22 mouse cellular contexts compared by ENCODE assay signal in the genomic region with DNA sequence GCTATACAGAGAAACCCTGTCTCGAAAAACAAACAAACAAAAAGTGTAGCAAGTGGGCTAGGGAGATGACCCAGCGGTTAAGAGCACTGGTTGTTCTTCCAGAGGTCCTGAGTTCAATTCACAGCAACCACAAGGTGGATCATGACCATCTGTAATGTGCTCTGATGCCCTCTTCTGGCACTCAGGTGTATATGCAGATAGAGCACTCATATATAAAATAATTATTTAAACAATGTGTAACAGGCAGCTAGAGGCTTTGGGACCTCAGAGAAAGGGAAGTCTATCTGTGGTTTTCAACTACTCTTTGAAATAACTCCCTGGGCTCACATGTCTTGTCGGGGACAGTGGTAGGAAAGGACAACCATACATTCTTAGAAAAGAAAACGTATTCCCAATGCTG. TPM values are rescaled to one million over a fixed set of nuclear protein-coding genes. Genes with fewer than 3 reads are reported as not detected.
A peak's percentile ranks its signal among the peaks of the same experiment; 100 is the strongest.
DNase-seq lines count a peak whose midpoint lies in the region; ATAC-seq and TF ChIP-seq lines count a peak whose summit lies in the region.
"Had no signal": no experiment of that assay in that cellular context is flagged by ENCODE, and none has a peak within 500 bp of the region (broad histone marks: within the 10 kb centered on the region; RNA-seq: fewer than 3 reads in every experiment).

No protein-coding gene starts in this region.

- H3K4me1 ChIP-seq in hindbrain, postnatal 0 days (ENCODE audit: insufficient read depth, low read length) = no peaks in the 10 kb centered on the region
- no peaks in the 10 kb centered on the region for H3K4me1 ChIP-seq in hindbrain, embryonic 14.5 days (replicated peaks; ENCODE audit: control insufficient read depth, insufficient read depth, low read length)
- no peaks in the 10 kb centered on the region for H3K4me1 ChIP-seq in lung, embryonic 14.5 days (ENCODE audit: insufficient read depth)
- H3K4me1 ChIP-seq: stomach, embryonic 15.5 days had no signal

- no peak overlapping the region for H3K27ac ChIP-seq in hindbrain, postnatal 0 days
- no peak overlapping the region for H3K27ac ChIP-seq in hindbrain, embryonic 14.5 days
- no peak overlapping the region for H3K27ac ChIP-seq in lung, embryonic 14.5 days (ENCODE audit: low read depth)
- H3K27ac ChIP-seq: embryonic facial prominence, embryonic 13.5 days; heart, embryonic 10.5 days; hindbrain, embryonic 13.5 days; limb, embryonic 12.5 days; stomach, embryonic 15.5 days had no signal

- no peak for ATAC-seq in hindbrain, postnatal 0 days
- ATAC-seq in hindbrain, embryonic 14.5 days (ENCODE audit: low FRiP score) = no peak
- ATAC-seq in lung, embryonic 14.5 days (ENCODE audit: insufficient read depth) = no peak
- ATAC-seq: activated CD4-positive, CD25-positive, alpha-beta regulatory T cell, adult 4 months; forebrain, embryonic 16.5 days had no signal

- H3K9me3 ChIP-seq in hindbrain, postnatal 0 days (ENCODE audit: low read length) = no peaks in the 10 kb centered on the region
- no peaks in the 10 kb centered on the region for H3K9me3 ChIP-seq in hindbrain, embryonic 14.5 days (ENCODE audit: control insufficient read depth, low read length)
- no peaks in the 10 kb centered on the region for H3K9me3 ChIP-seq in lung, embryonic 14.5 days (ENCODE audit: low read depth, low read length)
- H3K9me3 ChIP-seq: embryonic facial prominence, embryonic 13.5 days; heart, embryonic 10.5 days; hindbrain, embryonic 13.5 days; limb, embryonic 12.5 days; stomach, embryonic 15.5 days had no signal

- TF ChIP-seq CTCF in hindbrain, postnatal 0 days (IDR thresholded peaks at IDR 0.05; ENCODE audit: low read depth) = peak; percentile 26
- peak; percentile 19; the same call in 1 of the 2 replicates for TF ChIP-seq CTCF in lung, embryonic 14.5 days (IDR thresholded peaks at IDR 0.05; ENCODE audit: low read depth)

- H3K4me2 ChIP-seq in hindbrain, postnatal 0 days (ENCODE audit: low read depth, low read length) = no peak overlapping the region
- H3K4me2 ChIP-seq in hindbrain, embryonic 14.5 days (replicated peaks) = no peak overlapping the region
- no peak overlapping the region for H3K4me2 ChIP-seq in lung, embryonic 14.5 days
- H3K4me2 ChIP-seq: embryonic facial prominence, embryonic 13.5 days; hindbrain, embryonic 13.5 days; limb, embryonic 12.5 days; stomach, embryonic 15.5 days had no signal

- no peak overlapping the region for H3K9ac ChIP-seq in hindbrain, postnatal 0 days (replicated peaks; ENCODE audit: low read length)
- no peak overlapping the region for H3K9ac ChIP-seq in hindbrain, embryonic 14.5 days
- no peak overlapping the region for H3K9ac ChIP-seq in lung, embryonic 14.5 days
- H3K9ac ChIP-seq: embryonic facial prominence, embryonic 13.5 days; hindbrain, embryonic 13.5 days; limb, embryonic 12.5 days; stomach, embryonic 15.5 days had no signal

- 86% methylated on average over 4 of the region's 4 CpGs for WGBS in hindbrain, postnatal 0 days
- 83% methylated on average over 4 of the region's 4 CpGs for WGBS in hindbrain, embryonic 14.5 days
- 83% methylated on average over 4 of the region's 4 CpGs for WGBS in lung, embryonic 14.5 days

- no peak overlapping the region for H3K4me3 ChIP-seq in hindbrain, postnatal 0 days (ENCODE audit: low read length)
- no peak overlapping the region for H3K4me3 ChIP-seq in hindbrain, embryonic 14.5 days (replicated peaks; ENCODE audit: low read length)
- H3K4me3 ChIP-seq in lung, embryonic 14.5 days (ENCODE audit: low read depth, low read length) = no peak overlapping the region
- H3K4me3 ChIP-seq: embryonic facial prominence, embryonic 13.5 days; heart, embryonic 10.5 days; hindbrain, embryonic 13.5 days; limb, embryonic 12.5 days; stomach, embryonic 15.5 days had no signal

- no peaks in the 10 kb centered on the region for H3K27me3 ChIP-seq in hindbrain, postnatal 0 days (ENCODE audit: insufficient read depth, low read length)
- H3K27me3 ChIP-seq in hindbrain, embryonic 14.5 days (ENCODE audit: control insufficient read depth, insufficient read depth, low read length) = no peaks in the 10 kb centered on the region
- no peaks in the 10 kb centered on the region for H3K27me3 ChIP-seq in lung, embryonic 14.5 days (ENCODE audit: insufficient read depth, low read length)
- H3K27me3 ChIP-seq in splenic B cell, adult 2 months (ENCODE audit: control insufficient read depth, insufficient read depth, low read length, poor library complexity, severe bottlenecking) = no peaks in the 10 kb centered on the region
- H3K27me3 ChIP-seq: embryonic facial prominence, embryonic 13.5 days; hindbrain, embryonic 13.5 days; limb, embryonic 12.5 days; stomach, embryonic 15.5 days had no signal

- DNase-seq in hindbrain, postnatal 0 days (ENCODE audit: low spot score) = no peak
- no peak for DNase-seq in hindbrain, embryonic 14.5 days (ENCODE audit: low spot score)
- no peak for DNase-seq in lung, embryonic 14.5 days
- DNase-seq in lung, postnatal 10 days = no peak
- DNase-seq in R1 (ENCODE audit: low read depth, low spot score) = peak; percentile 58
- DNase-seq in splenic B cell, adult 2 months (ENCODE audit: low read depth, low spot score) = peak; percentile 24
- no peak for DNase-seq in thymus, postnatal 4 days
- DNase-seq in lung, adult 18-20 months = no peak
- DNase-seq: adrenal gland, postnatal 36 days; cerebellum, adult 8-10 months; gastrocnemius, postnatal 10 days; heart, postnatal 14 days; kidney, adult 9 months; midbrain, embryonic 14.5 days; right cerebral cortex, adult 18-20 months had no signal

- no peaks in the 10 kb centered on the region for H3K36me3 ChIP-seq in hindbrain, postnatal 0 days (ENCODE audit: insufficient read depth, low read length)
- H3K36me3 ChIP-seq in hindbrain, embryonic 14.5 days (replicated peaks; ENCODE audit: control insufficient read depth, insufficient read depth) = no peaks in the 10 kb centered on the region
- H3K36me3 ChIP-seq in lung, embryonic 14.5 days (ENCODE audit: insufficient read depth) = peaks cover 6% of the 10 kb centered on the region; the same call in 1 of the 2 replicates
- no peaks in the 10 kb centered on the region for H3K36me3 ChIP-seq in splenic B cell, adult 2 months (ENCODE audit: control insufficient read depth, insufficient read depth, low read length, poor library complexity, severe bottlenecking)
- H3K36me3 ChIP-seq: heart, embryonic 10.5 days; hindbrain, embryonic 13.5 days; stomach, embryonic 15.5 days had no signal

RNA-seq across cellular contexts. Expression of a gene that starts 15.1 kb away (rescaled TPM):
- 33.6 and 39.3 TPM in 2 replicates for total RNA-seq in hindbrain, postnatal 0 days (2014; rRNA removed)
- polyA plus RNA-seq in hindbrain, postnatal 0 days (2015; fragmentation: Nextera tagmentation; extraction: Ambion mirVana) = 5.1 and 6.4 TPM in 2 replicates
- polyA plus RNA-seq in hindbrain, embryonic 14.5 days (2014; fragmentation: Nextera tagmentation; extraction: Ambion mirVana) = 10.8 and 11.7 TPM in 2 replicates
- 18.7 and 19.4 TPM in 2 replicates for polyA plus RNA-seq in lung, embryonic 14.5 days (2014; fragmentation: Nextera tagmentation; extraction: Ambion mirVana)

RNA-seq across cellular contexts. Expression of a gene that starts 15.8 kb away (rescaled TPM):
- total RNA-seq in hindbrain, postnatal 0 days (2014; rRNA removed) = 13.9 and 21.9 TPM in 2 replicates
- 5.9 and 6.8 TPM in 2 replicates for polyA plus RNA-seq in hindbrain, postnatal 0 days (2015; fragmentation: Nextera tagmentation; extraction: Ambion mirVana)
- polyA plus RNA-seq in hindbrain, embryonic 14.5 days (2014; fragmentation: Nextera tagmentation; extraction: Ambion mirVana) = 9.4 and 10.1 TPM in 2 replicates
- polyA plus RNA-seq in lung, embryonic 14.5 days (2014; fragmentation: Nextera tagmentation; extraction: Ambion mirVana) = 58.8 and 66.1 TPM in 2 replicates
- polyA plus RNA-seq: activated CD4-positive, CD25-positive, alpha-beta regulatory T cell, adult 4 months had no signal

RNA-seq across cellular contexts. Expression of a gene that starts 45.5 kb away (rescaled TPM):
- 2.1 and 5.0 TPM in 2 replicates for total RNA-seq in hindbrain, postnatal 0 days (2014; rRNA removed)
- polyA plus RNA-seq in hindbrain, postnatal 0 days (2015; fragmentation: Nextera tagmentation; extraction: Ambion mirVana) = 0.67 and 0.68 TPM in 2 replicates
- polyA plus RNA-seq in hindbrain, embryonic 14.5 days (2014; fragmentation: Nextera tagmentation; extraction: Ambion mirVana) = 0.51 and 0.56 TPM in 2 replicates
- polyA plus RNA-seq in lung, embryonic 14.5 days (2014; fragmentation: Nextera tagmentation; extraction: Ambion mirVana) = 1.4 and 1.9 TPM in 2 replicates

RNA-seq across cellular contexts. Expression of a gene that starts 46.0 kb away (rescaled TPM):
- total RNA-seq in hindbrain, postnatal 0 days (2014; rRNA removed) = 15.1 and 17.9 TPM in 2 replicates
- 7.0 and 7.1 TPM in 2 replicates for polyA plus RNA-seq in hindbrain, postnatal 0 days (2015; fragmentation: Nextera tagmentation; extraction: Ambion mirVana)
- 6.6 and 7.0 TPM in 2 replicates for polyA plus RNA-seq in hindbrain, embryonic 14.5 days (2014; fragmentation: Nextera tagmentation; extraction: Ambion mirVana)
- 11.0 and 13.7 TPM in 2 replicates for polyA plus RNA-seq in lung, embryonic 14.5 days (2014; fragmentation: Nextera tagmentation; extraction: Ambion mirVana)

RNA-seq across cellular contexts. Expression of a gene that starts 50.1 kb away (rescaled TPM):
- total RNA-seq in hindbrain, postnatal 0 days (2014; rRNA removed) = 0.42 and 1.7 TPM in 2 replicates
- polyA plus RNA-seq in hindbrain, postnatal 0 days (2015; fragmentation: Nextera tagmentation; extraction: Ambion mirVana) = 1.7 and 2.0 TPM in 2 replicates
- polyA plus RNA-seq in hindbrain, embryonic 14.5 days (2014; fragmentation: Nextera tagmentation; extraction: Ambion mirVana) = 1.8 and 2.9 TPM in 2 replicates
- 42.5 and 51.4 TPM in 2 replicates for polyA plus RNA-seq in lung, embryonic 14.5 days (2014; fragmentation: Nextera tagmentation; extraction: Ambion mirVana)

Comparison
In these comparisons a context has a peak if more than half of its experiments do, and no peak if none do; other contexts are left out.
1. DNase-seq: peak in R1 (single experiment) and splenic B cell, adult 2 months (single experiment); none in hindbrain, postnatal 0 days (single experiment), hindbrain, embryonic 14.5 days (single experiment), lung, embryonic 14.5 days (single experiment), lung, postnatal 10 days (single experiment), thymus, postnatal 4 days (single experiment) and lung, adult 18-20 months (0 of 2).